Mouse (Mus musculus): ENCODE results near the gene Cdc42ep1. TPM values are rescaled to one million over a fixed set of nuclear protein-coding genes. Genes with fewer than 3 reads are reported as not detected.
"Not testable (repeated sequence)": the region's sequence is repeated elsewhere in the genome, so short reads cannot be mapped to it uniquely, and the experiment has no call there.

Cdc42ep1 gene
- total RNA-seq, 2 experiments from 2014 or later = 37.6 to 47.6 TPM

DNA sequence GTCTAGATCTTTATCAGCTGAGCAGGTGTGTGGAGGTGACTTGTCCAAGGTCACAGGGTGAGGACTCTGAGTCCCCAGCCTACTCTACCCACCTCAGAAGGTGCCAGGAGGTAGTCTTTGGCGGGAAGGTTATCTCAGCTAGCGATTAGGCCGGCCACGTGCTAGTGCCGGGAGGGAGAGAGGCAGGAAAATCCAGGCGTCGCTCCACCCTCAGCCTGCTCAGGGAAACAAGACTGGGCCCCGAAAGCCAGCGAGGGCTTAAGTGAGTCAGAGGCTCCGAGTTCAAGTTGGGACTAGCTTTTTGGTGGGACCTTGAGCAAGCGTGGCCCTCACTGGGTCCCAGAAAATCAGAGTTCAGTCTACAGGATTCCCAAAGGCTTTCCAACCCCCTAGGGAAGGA lies 2.9 kb downstream of the Cdc42ep1 start:
- peak in 1 of 2 experiments; percentile 48 for DNase-seq
- intact Hi-C loops (cut with DNase I) = no loop called here

DNA sequence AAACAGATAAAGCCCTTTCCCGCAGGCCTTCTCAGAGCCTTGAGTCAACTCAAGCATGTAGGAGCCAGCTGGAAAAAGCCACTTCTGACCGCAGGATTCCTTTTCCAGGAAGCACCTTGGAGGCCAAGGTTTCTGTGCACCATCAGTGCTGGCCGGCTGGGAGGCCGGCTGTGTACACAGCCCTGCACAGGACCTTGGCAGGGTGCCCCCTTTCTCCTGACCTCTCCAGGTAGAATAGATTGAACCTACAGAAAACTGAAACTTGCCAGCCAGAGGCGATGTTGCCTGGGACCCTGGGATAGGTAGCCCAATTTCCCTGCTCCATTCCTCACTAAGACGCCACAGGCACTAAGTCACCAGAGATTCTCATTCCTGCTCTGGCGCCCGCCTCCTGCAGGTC lies 3.4 kb downstream of the Cdc42ep1 start:
- intact Hi-C loops (cut with DNase I) = no loop called here

DNA sequence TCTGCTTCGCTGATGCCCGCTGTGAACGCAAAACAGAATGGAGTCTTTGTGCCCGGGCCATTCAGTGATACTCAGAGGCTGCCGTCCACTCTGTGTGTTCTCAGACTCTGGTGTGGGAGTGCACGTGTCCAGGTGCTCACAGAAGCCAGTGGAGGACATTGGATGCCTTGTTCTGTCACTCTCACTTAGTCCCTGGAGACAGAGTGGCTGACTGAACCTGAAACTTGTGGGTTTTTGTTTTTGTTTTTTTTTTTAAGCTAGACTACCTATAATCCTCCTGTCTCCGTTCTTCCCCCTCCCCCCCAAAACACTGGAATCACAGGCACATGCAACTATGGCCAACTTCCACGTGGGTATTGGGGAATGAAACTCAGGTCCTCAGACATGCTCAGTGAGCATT lies 3.9 kb downstream of the Cdc42ep1 start:
- DNase-seq = peak in 1 of 2 experiments; percentile 9
- intact Hi-C loops (cut with DNase I) = no loop called here

More for the DNA sequence above, 3.4 kb downstream of the Cdc42ep1 start:
- no peak for DNase-seq

DNA sequence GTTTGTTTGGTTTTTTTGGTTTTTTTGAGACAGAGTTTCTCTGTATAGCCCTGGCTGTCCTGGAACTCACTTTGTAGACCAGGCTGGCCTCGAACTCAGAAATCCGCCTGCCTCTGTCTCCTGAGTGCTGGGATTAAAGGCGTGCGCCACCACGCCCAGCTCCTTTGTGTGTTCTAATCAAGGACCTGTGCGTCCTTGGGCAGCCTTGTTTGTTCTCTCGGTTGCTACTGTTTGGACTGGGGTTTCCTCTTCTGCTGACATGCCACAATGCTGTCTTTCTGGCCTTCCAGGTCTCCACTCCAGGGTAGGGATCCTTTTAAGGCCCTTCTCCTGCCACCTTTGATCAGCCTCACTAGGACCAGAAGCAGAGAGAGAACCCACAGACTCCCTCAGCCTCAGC lies 4.4 kb downstream of the Cdc42ep1 start:
- DNase-seq; intact Hi-C loops (cut with DNase I): not testable (repeated sequence)

DNA sequence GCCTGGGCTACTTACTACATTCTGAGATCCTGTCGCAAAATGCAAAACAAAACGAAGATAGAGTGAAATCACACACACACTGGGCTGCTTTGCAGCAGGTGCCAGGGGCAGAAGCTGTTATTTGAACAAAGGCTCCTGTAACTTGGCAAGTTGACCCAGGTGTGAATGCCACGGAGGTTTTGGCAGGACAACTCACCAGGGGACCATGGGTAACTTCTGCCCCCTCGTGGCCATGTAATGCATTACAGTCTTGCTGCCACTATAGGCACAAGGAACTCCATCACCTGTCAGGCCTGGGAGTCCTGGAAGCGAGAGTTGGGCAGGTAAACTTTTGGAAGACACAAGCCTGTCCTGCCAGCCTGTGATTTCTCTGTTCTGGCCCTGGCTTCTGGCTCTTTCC lies 6.0 kb downstream of the Cdc42ep1 start:
- peak; percentile 85 to 91 for DNase-seq
- intact Hi-C loops (cut with DNase I) = loop anchor here (1.0 kb wide), 2 partner anchors 22 to 46 kb away; no protein-coding TSS in a partner anchor

DNA sequence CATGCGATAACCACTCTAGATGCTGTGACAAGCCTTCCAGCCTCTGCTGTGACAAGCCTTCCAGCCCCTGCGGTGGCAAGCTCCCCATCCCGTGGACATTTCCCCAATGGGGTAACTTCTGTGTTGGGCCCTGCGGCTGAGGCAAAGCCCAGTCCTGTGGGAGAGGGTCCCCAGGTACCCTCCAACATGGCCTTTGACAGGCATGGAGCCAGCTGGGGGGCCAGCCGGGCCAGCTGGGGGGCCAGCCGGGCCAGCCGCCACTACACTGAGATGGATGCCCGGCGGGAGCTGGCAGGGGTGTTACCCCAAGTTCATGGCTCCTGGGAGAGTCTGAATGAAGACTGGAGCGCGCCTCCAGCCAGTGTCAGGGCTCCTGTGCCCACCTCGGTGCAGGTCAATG lies 7.1 kb downstream of the Cdc42ep1 start:
- intact Hi-C loops (cut with DNase I) = no loop called here
- DNase-seq = no peak

DNA sequence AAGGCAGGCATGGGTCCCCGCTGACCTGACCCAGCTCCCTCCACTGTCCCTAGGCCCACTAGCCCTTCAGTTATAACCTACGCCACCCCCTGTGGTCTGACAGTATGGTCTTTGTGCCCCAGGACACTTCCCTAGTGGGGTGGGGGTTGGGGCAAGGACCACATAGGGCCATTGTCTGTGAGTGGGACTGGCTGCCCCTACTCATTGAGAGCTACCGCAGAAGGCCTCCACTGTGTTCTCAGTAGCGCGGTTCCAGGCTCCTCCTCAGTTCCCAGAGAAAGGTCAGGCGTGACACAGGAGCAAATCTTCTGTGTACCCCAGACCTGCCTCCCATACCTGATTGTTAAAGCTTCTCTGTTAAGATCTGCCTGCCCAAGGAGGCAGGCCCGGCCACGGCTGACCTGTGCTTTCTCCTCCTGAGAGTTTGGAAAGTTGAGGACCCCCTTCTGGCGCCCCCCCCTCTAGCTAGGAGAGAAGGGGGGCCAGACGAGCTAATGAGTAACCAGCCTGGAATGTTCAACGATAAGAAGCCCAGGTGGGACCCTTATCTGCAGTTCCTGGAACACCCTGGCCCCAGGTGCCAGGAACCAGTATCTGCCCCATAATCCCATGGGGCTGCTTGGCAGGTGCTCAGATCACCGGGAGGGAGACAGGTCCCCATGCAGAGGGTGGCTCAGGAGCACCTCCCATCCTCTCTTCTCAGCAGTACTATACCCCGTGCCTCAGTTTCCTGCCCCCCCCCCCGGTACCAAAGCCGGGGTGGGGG lies 7.8 kb downstream of the Cdc42ep1 start:
- peak in 1 of 2 experiments; percentile 14 for DNase-seq
- intact Hi-C loops (cut with DNase I) = loop anchor here (5.0 kb wide), 1 partner anchor 33 kb away; no protein-coding TSS in a partner anchor

DNA sequence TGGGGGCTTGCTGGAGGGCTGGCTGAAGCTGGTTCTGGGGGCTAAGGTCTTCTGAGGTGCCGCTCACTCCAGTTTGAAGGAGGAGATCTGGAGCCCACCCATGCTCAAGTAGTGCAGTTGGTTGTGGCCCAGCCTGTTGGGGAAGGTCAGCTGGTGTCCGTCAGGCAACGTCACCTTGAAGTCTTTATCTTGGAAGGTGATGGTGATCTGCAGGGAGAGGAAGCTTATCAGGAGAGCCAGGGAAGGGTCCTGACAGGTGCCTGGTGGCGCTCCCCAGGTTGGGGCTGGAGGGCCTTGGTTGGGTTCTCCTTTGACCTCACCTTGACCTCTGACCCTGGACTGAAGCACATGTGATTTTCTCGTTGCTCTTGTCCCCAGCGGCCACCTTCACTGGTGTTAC lies 8.5 kb downstream of the Cdc42ep1 start:
- no peak for DNase-seq
- intact Hi-C loops (cut with DNase I) = loop anchor here (5.0 kb wide), 1 partner anchor 34 kb away; no protein-coding TSS in a partner anchor

DNA sequence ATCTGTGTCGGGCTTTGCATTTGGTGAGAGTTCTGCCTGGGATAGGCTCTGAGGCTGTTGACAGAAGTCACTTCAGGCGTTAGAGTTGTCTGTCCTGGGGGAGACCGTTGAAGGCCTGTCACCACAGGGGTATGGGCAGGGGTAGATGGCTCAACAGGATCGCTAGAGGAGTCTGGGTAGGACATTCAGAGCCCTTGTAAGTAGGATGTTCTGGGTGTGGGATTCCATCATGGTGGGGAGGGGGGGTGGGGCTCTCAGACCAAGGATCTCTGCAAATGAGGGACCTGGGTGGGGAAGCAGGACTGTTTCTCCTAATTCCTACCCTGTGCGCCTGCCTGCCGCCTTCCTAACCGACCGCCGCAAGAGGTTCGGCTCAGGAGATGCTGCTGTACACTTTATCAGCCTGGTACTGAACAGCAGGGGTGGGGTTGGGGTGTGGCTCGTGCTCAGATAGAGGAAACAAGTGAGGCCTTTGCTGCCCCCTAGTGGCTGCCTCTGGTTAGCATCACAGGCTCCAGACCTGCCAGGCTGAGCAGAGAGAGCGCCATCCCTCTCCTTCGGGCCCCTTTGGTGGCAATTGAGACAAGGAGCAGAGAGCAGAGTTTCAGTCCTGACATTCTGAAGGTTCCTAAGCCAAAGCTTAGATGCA lies 9.2 kb downstream of the Cdc42ep1 start:
- intact Hi-C loops (cut with DNase I) = loop anchor here (2.0 to 5.0 kb wide), 2 partner anchors 17 to 34 kb away; no protein-coding TSS in a partner anchor
- DNase-seq = peak; percentile 93 to 95

DNA sequence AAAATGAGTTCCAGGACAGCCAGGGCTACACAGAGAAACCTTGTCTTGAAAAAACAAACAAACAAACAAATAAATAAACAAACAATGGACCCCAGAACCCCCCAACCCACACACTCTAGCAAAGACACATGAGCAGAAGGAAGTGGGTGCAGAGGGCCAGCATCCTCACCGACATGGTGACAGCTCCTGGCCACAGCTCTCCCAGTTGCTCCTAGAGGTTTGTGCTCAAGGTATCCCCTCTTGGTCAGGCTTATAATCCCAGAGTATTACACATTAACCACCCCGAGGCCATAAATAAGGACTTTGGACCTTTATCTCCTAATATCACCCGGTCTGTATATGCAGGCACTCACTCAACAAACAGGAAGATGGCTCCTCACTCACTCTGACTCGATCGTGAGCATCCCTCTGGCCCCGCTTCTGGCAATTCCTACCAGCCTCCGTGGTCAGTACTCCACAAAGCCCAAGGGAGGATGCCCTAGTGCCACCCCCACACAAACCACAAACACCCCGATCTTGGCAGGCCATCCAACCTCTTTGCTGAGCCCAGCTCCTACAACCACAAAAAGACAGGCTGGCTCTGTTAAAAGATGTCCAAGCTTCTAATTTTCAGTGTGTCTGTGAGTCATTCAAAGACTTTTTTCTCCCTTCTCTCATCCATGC lies 13.0 kb downstream of the Cdc42ep1 start, which contains the start of gene Lgals2:
Gene Lgals2 (minus strand): TSS at position 227 of the 663 bp plus-strand sequence.
- intact Hi-C loops (cut with DNase I) = no loop called here
- DNase-seq = no peak

DNA sequence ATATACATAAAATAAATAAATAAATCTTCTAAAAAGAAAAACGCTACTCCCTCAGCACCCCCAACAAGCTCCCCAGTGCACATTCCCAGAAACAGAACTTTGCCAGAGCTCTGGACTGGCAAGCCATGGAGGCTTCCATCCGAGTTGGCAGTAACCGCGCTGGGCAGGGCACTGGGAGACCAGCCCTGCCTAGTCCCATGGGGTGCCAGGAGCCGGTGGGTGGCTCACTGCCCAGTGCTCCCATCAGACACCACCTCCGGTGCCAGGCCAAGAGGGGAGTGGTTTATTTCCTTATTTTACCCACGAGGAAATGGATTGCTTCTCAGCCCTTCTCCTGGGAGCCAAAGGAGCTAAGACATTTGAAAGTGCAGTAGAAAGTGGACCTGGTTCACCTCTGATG lies 14.6 kb downstream of the Cdc42ep1 start:
- intact Hi-C loops (cut with DNase I) = no loop called here
- no peak for DNase-seq

DNA sequence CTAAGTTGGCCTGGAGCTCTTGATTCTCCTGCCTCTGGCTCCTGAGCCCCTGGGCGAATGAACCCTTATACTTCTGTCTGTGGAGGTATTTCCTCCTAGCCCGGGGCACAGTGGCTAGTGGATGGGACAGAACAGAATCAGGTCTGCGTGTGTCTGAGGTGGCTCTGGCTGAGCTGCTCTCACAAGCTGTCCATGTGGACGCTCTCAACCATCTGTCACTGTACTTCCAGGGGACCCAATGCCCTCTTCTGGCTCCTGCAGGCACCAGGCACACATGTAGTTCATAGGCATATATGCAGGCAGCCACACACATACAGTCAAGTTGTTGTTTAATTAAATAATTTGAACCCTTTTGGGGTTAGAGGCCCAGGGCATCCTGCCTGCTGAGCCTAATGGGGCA lies 16.9 kb downstream of the Cdc42ep1 start:
- no peak for DNase-seq
- intact Hi-C loops (cut with DNase I) = no loop called here

DNA sequence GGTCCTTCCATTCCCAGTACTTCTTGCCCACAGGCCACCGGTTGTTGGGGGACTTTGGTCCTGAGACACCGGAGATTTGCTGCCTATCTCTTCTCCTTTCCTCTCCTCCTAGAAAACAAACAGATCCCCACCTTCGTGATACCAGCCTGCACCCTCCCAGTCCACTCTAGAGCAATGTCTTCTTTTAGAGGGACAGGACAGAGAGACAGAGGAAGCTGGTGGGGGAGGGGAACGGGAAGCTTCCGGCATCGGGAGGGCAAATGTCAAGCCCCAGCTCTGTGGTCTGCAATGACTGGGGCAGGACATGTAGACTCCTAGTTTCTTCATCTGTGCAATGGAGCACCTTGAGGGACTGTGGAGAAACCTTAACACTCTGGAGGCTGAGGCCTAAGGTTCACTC lies 17.3 kb downstream of the Cdc42ep1 start:
- no peak for DNase-seq
- intact Hi-C loops (cut with DNase I) = no loop called here

DNA sequence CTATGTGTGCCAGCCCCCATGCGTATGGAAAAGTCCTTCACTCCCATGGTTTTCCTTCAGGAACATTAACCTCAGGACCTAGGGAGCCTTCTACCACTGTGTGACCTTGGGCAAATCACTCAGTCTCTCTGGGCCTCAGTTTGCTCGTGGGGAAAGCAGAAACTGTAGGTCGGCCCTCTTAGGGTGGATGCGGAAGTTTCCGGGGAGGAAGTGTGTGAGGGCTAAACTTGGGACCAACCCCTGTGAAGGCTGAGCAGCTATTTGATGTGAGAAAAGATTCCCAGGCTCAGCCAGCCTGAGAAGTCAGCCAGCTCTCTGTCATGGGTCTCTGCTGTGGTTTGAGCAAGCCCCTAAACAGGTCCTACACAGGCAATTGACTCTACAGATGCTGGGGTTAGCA lies 19.9 kb downstream of the Cdc42ep1 start:
- DNase-seq = no peak
- intact Hi-C loops (cut with DNase I) = no loop called here

DNA sequence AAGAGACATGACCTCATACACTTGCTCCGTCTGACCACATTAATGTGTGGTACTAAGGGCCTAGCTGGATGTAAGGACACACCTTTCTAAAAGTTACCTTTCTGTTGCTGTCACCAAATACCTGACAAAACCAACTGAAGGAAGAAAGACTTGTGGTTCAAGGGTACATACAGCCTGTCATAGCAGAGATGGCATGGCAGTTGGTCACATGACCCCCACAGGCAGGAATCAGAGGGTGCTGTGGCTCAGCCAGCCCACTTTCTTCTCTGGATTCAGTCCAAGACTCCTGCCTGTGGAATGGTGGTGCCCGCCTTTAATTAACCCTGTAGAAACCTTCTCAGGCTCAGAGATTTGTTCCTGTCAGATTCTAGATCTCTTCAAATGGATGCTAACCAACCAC lies 20.7 kb downstream of the Cdc42ep1 start:
- intact Hi-C loops (cut with DNase I) = no loop called here
- DNase-seq = no peak

DNA sequence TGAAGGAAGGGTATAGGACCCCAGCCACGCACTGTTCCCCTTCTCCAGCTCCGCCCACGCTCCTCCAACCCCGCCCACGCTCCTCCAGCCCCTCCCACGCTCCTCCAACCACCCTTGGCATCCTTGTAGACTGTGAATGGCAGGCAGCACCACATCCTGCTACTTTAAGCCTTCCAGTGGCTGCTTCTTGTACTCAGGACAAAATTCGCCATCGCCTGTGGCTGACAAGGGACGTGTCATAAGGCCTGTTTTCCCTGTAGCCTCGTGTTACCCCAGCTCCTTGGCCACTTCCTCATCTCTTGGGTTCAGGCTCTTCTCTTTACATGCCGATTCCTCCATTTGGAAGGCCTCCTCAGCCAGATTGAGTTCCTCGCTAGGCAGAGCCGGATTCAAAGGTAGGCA lies 21.4 kb downstream of the Cdc42ep1 start:
- intact Hi-C loops (cut with DNase I) = no loop called here
- no peak for DNase-seq

DNA sequence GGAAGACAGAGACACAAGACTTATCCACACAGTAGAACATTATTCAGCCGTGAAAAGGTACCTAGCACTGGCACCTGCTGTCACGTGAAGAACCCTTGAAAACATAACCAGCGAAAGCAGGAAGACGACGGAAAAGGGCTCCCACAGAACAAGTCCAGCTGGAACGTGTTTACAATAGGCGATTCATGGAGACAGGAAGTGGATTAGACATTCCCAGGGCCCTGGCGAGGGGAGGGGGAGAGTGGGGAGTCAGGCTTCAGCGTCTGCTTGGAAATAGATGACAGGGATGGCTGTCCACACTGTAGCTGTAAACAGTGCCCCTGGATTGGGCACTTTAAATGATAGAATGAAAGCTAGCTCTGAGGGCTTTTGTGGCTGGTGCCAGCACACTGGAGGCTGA lies 26.0 kb downstream of the Cdc42ep1 start:
- intact Hi-C loops (cut with DNase I) = loop anchor here (2.0 kb wide), 1 partner anchor 16 kb away; no protein-coding TSS in a partner anchor
- peak; percentile 39 for DNase-seq

DNA sequence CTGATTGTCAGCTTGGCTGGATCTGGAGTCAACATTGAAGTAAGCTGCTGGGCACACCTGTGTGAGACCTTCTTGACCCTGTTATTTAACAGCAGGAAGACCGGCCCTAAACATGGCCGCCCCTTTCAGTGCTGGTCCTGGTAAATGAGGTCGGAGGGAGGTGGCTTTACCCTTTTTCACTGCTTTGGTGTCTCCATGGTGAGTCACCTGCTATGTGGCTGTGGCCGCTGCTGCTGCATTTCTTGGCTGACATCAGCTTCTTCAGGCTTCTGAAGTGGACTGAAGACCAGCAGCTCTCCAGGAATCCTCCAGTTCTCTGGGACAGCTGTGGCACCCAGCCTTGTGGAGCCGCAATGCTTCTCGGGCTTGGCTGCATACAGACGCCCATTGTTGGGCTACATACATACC lies 26.4 kb downstream of the Cdc42ep1 start:
- intact Hi-C loops (cut with DNase I) = loop anchor here (1.0 to 2.0 kb wide), 2 partner anchors 16 to 43 kb away; no protein-coding TSS in a partner anchor
- no peak for DNase-seq

DNA sequence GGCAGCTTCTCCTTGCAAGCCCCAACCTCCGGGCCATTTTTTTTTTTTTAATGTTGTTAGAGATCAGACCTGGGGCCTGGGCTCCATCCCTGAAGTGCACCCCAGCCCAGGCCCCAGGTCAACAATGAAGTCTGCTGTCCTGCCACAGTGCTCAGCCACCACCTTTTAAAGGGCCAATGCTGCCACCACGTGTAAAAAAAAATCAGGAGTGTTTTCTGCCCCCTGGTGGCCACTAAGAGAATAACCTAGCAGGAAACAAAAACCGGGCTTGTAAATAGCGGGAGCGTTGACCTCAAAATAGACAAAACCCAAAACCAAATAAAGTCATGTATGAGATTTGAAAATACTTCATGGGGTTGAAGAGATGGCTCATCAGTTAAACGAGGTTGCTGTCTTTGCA lies 27.4 kb downstream of the Cdc42ep1 start:
- intact Hi-C loops (cut with DNase I) = loop anchor here (1.0 to 5.0 kb wide), 3 partner anchors 17 to 247 kb away; no protein-coding TSS in a partner anchor
- peak; percentile 61 to 66 for DNase-seq

DNA sequence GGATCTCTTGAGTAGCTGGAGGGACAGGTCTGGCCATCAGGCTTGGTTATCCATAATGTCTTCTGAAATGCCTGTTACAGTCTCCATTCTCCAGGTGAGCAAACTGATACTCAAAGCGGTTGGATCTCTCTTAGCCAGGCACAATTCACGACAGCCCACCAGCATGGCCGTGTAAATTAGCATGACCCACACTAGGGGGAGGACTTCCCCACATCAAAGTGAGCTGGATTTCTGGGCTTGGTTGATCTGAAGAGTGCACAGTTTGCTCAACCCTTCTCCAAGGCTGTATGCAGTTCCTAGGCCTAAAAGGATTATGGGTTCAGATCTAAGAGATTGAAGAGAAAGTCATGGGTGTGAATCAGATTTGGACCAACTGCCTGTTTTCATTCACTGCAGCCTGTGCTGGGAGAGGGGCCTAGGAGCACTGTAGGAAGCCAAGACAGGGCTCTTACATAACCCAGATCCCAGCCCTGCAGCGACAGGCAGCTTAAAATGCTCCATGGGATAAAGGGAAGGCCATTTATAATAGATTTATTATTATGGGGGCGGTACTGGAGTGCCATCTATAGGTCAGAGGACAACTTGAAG lies 29.7 kb downstream of the Cdc42ep1 start:
- no peak for DNase-seq
- intact Hi-C loops (cut with DNase I) = loop anchor here (5.0 kb wide), 1 partner anchor 250 kb away; no protein-coding TSS in a partner anchor

All from heart, postnatal 36 days (tissue).